Mouse (Mus musculus) NIH3T3 (cell line): Measurements from ENCODE around the gene B3gnt4.
"Not testable (repeated sequence)": the region's sequence is repeated elsewhere in the genome, so short reads cannot be mapped to it uniquely, and the experiment has no call there.

Experiments used
- DNase-seq: peaks from one replicate; pipeline ENCODE4 v3.0.0-alpha.2; 2012; ENCODE audit warnings: low read depth

Gene B3gnt4

GRCm38 (mm10) chr5:123510160-123510559 lies at the start of gene B3gnt4:
Gene B3gnt4 (plus strand): TSS chr5:123510460.
- DNase-seq: no peak

GRCm38 (mm10) chr5:123461420-123461819 lies 48.8 kb upstream of the B3gnt4 start:
- no peak for DNase-seq

GRCm38 (mm10) chr5:123464638-123465037 lies 45.6 kb upstream of the B3gnt4 start:
- DNase-seq: no peak

GRCm38 (mm10) chr5:123470784-123471400 lies 39.4 kb upstream of the B3gnt4 start:
- DNase-seq: no peak

- DNase-seq: no peak
These were observed 36.4 kb upstream of the B3gnt4 start for GRCm38 (mm10) chr5:123473817-123474216.

- no peak for DNase-seq
These were observed 22.4 kb upstream of the B3gnt4 start for GRCm38 (mm10) chr5:123487659-123488395.

- no peak for DNase-seq
These were observed 21.0 kb upstream of the B3gnt4 start, which contains the start of the genes Lrrc43 and Il31 for GRCm38 (mm10) chr5:123489112-123489785. Gene Lrrc43 (plus strand): TSS chr5:123489305. Gene Il31 (minus strand): TSS chr5:123489489.

- DNase-seq: no peak
These were observed 20.3 kb upstream of the B3gnt4 start for GRCm38 (mm10) chr5:123489935-123490334.

- peak; percentile 71 for DNase-seq
These were observed 10.5 kb upstream of the B3gnt4 start for GRCm38 (mm10) chr5:123499717-123500116.

- DNase-seq: no peak
These were observed 8.3 kb upstream of the B3gnt4 start for GRCm38 (mm10) chr5:123501973-123502372.

GRCm38 (mm10) chr5:123507936-123508723 lies 2.1 kb upstream of the B3gnt4 start:
- peak; percentile 85 for DNase-seq

GRCm38 (mm10) chr5:123508921-123509320 lies 1.3 kb upstream of the B3gnt4 start:
- DNase-seq: no peak

GRCm38 (mm10) chr5:123511426-123511825 lies 1.2 kb downstream of the B3gnt4 start:
- not testable (repeated sequence) for DNase-seq

GRCm38 (mm10) chr5:123512102-123512501 lies 1.8 kb downstream of the B3gnt4 start:
- DNase-seq: no peak

GRCm38 (mm10) chr5:123514871-123515270 lies 4.6 kb downstream of the B3gnt4 start:
- peak; percentile 72 for DNase-seq

- DNase-seq: no peak
These were observed 10.4 kb downstream of the B3gnt4 start for GRCm38 (mm10) chr5:123520666-123521065.

- DNase-seq: no peak
These were observed 11.4 kb downstream of the B3gnt4 start for GRCm38 (mm10) chr5:123521621-123522020.

GRCm38 (mm10) chr5:123522166-123522565 lies 11.9 kb downstream of the B3gnt4 start:
- DNase-seq: no peak

GRCm38 (mm10) chr5:123523692-123524392 lies 13.6 kb downstream of the B3gnt4 start, which contains the start of gene Diablo:
Gene Diablo (minus strand): TSS chr5:123524176.
- DNase-seq: peak; percentile 99

- no peak for DNase-seq
These were observed 14.1 kb downstream of the B3gnt4 start for GRCm38 (mm10) chr5:123524393-123524750.

GRCm38 (mm10) chr5:123525281-123525680 lies 15.0 kb downstream of the B3gnt4 start, which contains the start of gene Gm49027:
Gene Gm49027 (minus strand): TSS chr5:123525488.
- DNase-seq: no peak
